Mouse (Mus musculus) telencephalon, adult 2 months (tissue): ENCODE results near the gene Abca9.
A peak's percentile ranks its signal among the peaks of the same experiment; 100 is the strongest.

Source experiments
- DNase-seq: peaks from one replicate; pipeline ENCODE4 v3.0.0-alpha.2; 2011; ENCODE audit warnings: low read depth, low spot score

Abca9 gene

DNA sequence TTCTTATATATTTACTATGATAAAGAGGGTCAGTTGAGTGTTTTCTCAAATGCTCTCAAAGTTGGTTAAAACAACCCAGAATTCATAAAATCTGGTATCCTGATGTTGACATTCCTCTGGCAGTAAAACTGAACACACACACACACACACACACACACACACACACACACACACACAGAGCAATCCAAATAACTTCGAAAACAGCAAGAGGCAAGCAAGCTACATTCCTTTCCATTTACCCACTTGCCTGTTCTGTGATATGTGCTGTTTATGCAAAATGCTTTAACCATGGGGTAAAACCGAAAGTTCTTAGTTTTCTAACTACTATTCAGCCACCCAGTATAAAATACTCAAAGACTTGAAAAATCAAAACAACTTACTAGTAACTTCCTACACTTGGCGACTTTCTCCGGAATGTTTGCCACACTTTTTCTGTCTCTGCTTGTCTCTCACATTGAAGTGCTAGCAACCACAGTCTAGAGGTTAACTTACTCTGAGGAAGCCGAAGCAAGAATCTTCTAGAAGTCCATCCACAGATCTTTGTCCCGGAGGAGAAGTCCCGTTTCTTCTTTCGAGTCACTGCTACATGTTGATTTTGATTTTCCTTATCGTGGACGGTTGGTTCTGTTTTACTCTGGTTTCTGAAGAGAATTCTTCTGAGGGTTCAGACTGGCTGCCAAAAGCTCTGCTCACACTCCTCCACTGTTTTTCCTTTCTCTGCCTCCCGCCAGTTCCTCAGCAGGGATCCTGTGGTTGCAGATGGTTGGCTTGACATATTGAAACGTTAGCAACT lies at the start of gene Abca9:
Gene Abca9 (minus strand): TSS at position 738 of the 793 bp plus-strand sequence.
- DNase-seq = peak; percentile 60

DNA sequence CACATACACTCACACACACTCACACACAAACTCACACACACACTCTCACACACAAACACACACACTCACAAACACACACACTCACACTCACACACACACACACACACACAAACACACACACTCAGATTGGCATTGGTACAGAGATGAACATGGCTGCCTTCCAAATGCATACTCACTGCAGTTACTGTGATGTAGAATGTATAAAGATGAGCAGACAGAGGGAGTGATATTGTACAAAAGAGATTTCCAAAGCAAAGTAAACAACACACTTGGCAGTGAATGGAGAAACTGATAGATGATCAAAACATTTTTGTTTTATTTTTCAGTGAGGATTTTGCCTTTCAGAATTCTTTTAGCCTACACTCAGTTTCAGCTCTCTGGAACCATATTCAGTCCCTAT lies 49.1 kb upstream of the Abca9 start:
- DNase-seq = no peak

DNA sequence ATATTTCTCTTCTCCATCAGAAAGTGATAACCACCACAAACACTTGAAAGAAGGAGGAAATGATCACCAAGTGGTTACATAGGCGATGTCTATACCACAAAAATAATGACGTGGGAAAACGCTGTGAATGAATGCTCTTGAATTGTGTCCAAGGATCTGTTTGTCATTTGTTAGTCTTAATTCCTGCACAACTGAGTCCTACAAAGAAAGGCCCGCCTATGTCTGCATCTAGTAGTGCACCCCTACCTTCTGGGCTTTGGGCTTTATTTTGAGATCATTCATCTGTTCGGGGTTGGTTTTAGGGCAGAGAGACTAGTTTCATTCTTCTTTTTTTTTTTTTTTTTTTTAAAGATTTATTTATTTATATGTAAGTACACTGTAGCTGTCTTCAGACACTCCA lies 35.9 kb upstream of the Abca9 start:
- DNase-seq = no peak

DNA sequence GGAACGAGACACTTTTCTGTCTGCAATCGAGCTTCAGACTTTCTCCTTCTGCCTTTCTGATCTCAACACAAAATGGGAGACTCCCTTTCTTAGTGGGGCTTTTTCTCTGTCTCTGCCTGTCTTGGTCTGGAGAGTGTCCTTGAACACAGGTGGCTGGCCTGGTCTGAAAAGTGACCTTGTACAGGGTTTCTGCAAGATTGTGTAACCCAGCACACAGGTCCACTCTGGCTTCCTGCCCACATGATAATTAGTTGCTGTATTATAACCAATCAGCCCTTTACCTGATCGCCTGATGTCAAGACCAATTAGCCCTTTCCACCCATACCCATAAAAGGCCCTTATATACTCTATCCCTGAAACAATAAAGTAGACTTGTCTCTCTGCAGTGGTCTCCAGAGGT lies 30.9 kb upstream of the Abca9 start:
- DNase-seq = no peak

DNA sequence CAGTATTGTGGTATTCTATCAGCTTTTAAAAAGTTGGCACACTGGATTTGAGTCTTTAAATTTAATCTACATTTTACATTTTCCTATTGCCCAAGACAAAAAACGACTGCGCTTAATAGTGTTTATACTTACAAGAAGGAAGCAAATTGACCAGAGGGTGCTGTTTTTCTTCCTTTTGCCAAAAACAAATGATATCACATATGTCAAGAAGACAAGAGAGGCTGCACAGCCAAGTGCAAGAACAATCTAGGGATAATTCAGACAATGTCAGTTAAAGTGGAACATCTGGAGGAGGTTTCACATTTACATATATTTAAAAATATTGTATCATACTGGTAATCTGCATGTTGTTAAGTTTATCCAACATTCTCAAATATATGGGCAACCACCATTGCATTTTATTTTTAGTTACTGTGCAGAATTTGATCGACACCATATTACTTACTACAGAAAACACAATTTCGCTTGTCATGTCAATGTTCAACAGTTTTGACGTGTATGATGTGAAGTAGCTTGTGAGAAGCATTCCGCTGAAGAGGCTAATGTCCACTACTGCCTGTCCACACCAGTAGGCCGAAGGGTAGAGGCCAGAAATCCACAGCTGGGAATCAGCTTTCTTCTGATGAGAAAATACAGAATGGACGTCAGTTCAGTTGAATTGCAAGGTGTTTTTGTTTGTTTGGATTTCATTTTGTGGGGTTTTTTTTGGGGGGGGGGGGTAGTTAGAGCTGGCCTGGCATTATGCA lies 28.7 kb upstream of the Abca9 start:
- DNase-seq = no peak

GRCm38 (mm10) chr11:110195310-110195709 lies 27.3 kb upstream of the Abca9 start:
- DNase-seq = peak; percentile 52

- DNase-seq = no peak
Measured at GRCm38 (mm10) chr11:110171212-110171611, 3.2 kb upstream of the Abca9 start.

GRCm38 (mm10) chr11:110165822-110166221 lies 2.2 kb downstream of the Abca9 start:
- DNase-seq = peak; percentile 42

- DNase-seq = no peak
Measured at GRCm38 (mm10) chr11:110165409-110165808, 2.6 kb downstream of the Abca9 start.

DNA sequence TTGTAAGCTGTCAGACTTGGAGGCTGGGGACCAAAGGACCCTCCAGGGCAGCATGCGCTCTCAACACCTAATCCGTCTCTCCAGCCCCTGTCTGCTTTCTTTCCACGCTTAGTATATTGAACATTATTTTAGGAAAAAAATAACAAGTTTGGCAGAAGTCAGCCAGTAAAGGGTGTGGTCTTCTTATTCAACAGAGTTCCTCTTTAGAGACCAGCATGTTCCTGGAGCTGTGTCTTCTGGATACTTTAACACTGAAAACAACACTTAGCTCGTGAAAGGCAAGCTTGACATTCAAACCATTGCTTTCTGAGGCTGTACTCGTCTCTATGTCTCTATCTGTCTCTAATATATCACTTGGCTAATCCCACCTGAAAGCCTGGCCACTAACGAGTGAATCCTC lies 10.9 kb downstream of the Abca9 start:
- no peak for DNase-seq

GRCm38 (mm10) chr11:110155985-110156384 lies 12.0 kb downstream of the Abca9 start:
- peak; percentile 36 for DNase-seq

- DNase-seq = no peak
Measured at GRCm38 (mm10) chr11:110147640-110148039, 20.4 kb downstream of the Abca9 start.

GRCm38 (mm10) chr11:110145421-110145820 lies 22.6 kb downstream of the Abca9 start:
- DNase-seq = peak; percentile 15

GRCm38 (mm10) chr11:110130760-110131159 lies 37.2 kb downstream of the Abca9 start:
- DNase-seq = no peak

DNA sequence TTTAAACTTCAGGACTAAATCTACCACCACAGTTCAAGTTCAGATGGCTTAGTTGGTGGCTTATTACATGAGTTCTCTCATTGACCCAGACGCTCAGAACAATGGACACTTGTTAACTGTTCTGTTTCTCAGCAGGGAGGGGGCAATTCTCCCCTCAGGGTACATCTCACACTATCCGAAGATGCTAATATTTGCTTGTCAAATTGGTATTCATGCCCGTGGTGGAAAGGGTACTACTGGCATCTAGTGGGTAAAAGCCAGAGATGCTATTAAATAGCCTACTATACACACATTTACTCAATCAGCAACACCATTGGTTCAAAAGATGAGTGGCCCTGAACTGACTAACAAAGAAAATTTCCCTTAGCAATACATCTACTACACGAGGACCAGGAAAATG lies 56.9 kb downstream of the Abca9 start:
- no peak for DNase-seq

DNA sequence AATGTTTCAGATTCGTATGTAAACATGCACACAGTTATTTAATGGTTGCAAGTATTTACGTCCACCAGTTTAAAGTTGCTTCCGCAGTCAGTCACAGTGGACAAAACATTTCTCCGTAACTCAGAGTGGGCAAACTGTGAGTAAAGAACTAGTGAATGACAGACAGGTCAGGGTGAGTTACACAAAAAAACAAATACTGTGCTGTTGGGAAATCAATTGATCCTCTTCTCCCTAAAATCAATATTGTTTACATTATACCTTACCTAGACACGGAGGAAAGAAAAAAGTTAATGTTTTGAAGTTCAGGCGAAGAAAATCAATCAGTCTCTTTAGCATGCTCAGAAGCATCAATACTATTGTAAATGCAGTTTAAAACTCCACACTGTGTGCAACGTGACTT lies 66.6 kb downstream of the Abca9 start:
- no peak for DNase-seq

GRCm38 (mm10) chr11:110098901-110099300 lies 69.1 kb downstream of the Abca9 start:
- no peak for DNase-seq

- DNase-seq = no peak
Measured at GRCm38 (mm10) chr11:110097465-110097864, 70.5 kb downstream of the Abca9 start.

DNA sequence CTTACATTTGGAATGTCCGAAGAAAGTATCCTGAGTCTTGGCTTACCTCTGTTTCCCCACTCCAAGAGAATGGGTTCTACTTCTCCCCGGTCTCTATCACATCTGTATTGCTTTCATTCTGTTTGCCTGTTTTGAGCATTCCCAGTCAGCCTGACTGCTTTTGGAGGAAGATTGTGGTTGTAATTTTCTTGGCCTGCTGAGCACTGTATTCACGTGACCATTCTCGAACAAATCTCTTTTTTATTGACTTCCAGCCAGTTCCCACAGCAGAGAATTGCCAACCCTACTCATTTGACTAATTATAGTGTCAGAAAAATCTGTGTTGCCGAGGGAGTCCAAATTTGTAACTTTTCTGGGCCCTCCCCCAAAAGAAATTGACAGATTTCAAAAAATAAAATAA lies 72.1 kb downstream of the Abca9 start, which contains the start of gene Abca8a:
Gene Abca8a (minus strand): TSS at position 121 of the 400 bp plus-strand sequence.
- no peak for DNase-seq

GRCm38 (mm10) chr11:110094846-110095380 lies 73.1 kb downstream of the Abca9 start:
- no peak for DNase-seq

- no peak for DNase-seq
Measured at GRCm38 (mm10) chr11:110094236-110094635, 73.8 kb downstream of the Abca9 start.

- no peak for DNase-seq
Measured at GRCm38 (mm10) chr11:110091328-110091727, 76.7 kb downstream of the Abca9 start.

GRCm38 (mm10) chr11:110072158-110072557 lies 95.8 kb downstream of the Abca9 start:
- no peak for DNase-seq
